Mouse (Mus musculus) 416B (cell line): Measurements from ENCODE around the gene Tcf3.

Source experiments
- DNase-seq: peaks from one replicate; pipeline ENCODE4 v3.0.0; 2011; ENCODE audit warnings: low read depth

The Tcf3 gene

DNA sequence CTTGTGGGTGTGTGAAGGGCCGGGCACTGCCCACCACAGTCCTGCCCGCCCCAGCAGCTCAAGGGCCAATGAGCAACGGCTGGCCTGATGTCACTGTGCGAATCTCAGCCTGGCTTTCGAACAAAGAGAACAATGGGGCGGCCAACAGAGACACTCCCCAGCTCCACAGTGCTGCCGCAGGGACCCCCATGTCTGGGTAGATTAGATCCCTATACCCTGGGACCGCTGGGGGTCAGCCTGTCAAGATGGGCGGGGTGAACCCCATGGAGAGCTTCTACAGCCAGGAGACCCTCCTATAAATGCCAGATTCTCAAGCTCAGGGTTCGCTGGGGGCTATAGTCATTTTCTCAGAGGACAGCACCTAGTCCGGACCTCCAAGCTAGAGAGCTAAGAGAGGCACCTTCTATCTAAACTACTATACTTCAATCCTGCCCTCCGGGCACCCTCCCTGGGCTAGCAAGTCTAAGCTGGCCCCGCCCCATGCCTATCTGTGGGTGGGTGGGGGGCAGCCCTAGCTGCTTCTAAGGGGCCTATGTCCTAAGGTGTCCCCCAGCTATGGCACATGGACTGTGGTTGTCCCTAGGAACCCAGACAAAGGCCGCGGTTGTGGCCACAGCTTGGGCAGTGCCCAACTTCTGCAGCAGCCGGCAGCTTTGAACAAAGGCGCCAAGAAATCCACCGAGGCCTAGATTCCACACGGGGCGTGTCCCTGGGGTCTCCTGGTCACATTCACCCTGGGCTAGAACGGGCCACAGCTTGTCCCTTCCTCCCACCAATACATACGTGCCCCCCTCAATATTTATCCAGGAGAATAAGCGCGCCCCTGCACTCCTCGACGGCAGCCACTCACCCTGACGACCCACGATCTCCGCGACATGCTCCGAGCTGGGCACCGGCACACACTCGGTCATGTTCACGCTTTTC, 47.4 kb downstream of the Tcf3 start:
- no peak for DNase-seq

DNA sequence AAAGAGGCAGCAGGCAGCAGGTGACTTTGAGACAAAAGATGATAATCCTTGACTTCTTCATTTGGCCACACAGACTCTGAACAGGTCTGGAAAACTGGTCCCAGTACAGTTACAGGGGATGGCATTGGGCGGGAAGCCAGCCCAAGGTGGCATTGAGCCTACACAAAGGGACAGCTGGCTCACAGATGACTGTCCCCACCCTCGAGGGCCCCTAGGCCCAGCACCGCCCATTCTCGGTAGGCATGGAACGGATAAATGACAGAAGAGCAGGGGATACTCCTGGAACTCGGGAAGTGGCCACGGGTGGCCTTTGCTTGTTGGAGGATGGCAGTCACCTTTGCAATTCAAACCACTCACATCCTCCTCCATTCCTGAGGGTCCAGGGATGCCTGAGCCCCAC, 48.1 kb downstream of the Tcf3 start:
- no peak for DNase-seq

DNA sequence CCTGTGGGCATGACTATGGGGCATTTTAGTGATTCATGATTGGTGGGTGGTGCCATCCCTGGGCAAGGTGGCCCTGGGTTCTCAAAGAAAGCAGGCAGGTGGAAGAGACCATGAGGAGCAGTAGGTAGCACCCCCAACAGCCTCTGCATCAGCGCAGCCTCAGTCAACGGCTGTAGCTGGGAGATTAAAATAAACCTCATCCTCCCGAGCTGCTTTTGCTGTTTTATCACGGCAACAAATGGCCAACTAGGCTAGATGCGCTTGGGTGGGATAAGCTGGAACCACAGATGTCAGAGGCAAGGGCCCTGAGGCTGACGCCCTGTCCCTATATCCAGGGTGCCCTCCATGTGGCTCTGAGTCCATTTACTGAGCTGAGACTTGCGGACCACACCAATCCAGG, 48.7 kb downstream of the Tcf3 start:
- DNase-seq, result no peak

DNA sequence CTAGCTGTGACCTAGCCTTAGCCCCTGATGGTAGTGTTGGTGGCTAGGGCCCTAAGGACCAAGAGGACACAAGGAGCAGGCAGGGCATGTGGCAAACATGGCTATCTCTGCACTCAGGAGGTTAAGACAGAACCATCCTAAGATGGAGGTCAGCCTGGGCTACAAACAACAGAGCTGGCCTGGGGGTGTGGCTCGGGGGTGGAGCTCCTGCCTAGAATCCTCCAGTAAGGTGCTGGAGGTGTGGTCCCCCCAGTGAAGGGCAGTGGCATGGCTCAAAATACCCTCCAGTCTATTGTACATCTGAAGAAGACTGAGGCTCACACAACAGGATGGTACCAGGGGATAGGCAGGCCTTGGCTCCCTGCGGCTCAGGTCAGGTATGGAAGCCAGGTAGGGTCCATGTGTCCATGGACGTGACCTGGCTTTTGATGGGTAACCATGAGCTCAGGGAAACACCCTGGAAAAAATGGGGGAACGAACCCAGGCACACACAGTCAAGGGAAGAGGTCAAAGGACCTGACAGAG, 49.3 kb downstream of the Tcf3 start:
- no peak for DNase-seq

DNA sequence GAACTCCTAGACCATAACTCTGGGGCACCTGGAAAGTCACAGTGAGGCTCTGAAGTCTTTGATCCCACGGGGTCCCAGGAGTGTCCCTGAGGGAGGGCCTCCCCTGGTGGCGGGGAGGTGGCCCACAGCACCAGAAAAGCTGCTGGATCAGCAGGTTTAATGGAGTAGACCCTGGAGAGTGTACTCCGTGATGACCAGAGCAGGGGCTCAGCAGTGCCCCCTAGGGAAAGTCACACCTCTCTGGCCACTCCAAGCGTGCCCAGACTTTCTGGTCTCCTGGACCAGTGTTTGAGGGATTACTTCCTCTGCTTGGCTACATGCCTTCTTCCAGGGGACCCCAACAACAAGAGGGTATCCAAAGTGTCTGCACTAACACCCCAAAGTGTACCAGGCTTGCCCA, 50.0 kb downstream of the Tcf3 start:
- no peak for DNase-seq

DNA sequence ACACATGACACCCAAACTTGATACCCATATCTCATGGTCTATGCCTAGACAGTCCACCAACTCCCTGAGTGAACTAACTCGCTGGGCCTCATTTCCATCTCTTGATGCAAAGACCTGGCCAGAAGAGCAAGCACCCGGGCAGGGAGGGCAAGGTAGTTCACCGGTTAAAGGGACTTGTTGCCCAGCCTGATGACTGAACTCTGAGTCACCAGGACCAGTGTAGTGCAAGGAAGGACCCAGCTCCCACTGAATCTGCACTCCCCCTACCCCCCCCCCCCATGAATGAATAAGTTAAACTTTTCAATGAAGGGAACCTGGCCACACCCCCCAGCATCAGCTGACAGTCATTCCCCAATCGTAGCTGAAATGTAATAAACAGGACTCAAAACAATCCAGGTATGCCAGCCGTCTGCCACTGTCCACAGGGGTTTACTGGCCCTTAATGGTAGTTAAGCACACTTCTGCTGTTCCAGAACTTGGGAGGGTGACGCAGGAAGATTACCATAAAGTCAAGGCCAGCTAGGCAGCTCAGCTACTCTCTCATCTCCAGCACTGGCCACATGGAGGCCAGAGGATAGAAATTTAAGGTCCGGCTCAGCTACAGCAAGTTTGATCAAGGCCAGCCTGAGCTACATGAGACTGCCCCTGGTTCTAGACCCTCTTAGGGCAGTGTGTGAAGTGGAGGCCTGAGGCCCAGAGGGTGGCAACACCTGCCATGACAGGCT, 50.6 kb downstream of the Tcf3 start:
- no peak for DNase-seq

DNA sequence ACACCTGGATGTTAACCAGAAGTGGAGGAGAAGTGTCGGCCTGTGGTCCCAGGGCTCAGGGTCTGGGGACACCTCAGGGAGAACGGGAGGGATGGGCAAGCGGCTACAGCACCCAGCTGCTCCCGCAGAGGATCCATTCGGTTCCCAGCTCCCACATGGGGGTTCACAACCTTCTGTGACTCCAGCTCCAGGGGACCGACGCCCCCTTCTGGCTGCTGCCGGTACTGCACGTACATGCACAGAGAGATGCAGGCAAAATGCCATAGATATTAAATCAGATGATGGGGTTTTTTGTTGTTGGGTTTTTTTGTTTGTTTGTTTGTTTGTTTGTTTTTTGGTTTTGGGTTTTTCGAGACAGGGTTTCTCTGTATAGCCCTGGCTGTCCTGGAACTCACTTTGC, 55.7 kb downstream of the Tcf3 start:
- DNase-seq, result no peak

DNA sequence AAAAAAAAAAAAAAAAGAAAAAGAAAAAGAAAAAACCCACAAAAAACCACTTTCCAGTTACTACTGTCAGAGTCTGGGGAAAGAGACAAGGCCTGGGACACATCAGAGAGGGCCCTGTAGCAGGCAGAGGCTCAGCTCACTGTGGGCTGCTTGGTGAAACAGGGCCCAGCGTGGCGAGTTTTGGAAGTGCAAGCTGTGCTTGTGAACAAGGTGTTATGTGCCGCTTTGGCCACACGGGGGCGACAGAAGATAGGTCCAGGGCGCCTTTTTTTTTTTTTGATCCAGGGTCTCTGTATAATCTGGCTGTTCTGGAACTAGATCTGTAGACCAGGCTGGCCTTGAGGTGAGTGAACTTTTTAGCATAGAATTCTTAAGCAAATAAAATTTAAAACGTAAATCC, 57.3 kb downstream of the Tcf3 start:
- peak; percentile 93 for DNase-seq

DNA sequence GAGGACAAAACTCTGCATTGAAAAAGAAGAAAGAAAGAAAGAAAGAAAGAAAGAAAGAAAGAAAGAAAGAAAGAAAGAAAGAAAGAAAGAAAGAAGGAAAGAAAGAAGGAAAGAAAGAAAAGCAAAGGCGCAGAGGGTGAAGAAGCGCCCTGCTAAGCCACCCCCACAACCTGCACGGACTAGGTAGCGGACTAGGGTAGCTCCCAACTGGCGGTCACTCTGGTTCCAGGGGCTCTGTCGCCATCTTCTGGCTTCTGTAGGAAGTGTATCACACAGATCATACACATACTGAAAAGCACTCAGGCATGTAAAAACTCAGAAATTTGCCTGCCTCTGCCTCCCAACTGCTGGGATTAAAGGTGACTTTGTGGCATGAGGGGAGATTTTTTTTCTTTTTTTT, 59.4 kb downstream of the Tcf3 start:
- peak; percentile 85 for DNase-seq

DNA sequence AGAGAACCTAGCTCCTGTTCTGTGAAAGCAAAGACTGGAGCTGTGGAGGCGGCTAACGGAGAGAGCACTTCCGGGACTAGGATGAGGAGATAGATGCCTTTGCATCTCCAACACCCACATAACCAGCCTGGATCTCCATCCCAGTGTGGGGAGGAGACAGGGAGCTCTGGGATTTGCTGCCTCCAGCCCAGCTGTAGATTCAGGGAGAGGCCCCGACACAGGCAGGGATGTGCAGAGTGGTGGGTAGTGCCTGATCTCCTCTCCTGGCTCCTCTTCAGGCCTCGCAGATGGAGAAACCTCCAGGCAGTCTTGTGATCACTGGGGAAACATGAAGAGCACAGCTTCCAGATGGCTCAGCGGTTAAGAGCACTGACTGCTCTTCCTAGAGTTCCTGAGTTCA, 60.7 kb downstream of the Tcf3 start:
- no peak for DNase-seq

DNA sequence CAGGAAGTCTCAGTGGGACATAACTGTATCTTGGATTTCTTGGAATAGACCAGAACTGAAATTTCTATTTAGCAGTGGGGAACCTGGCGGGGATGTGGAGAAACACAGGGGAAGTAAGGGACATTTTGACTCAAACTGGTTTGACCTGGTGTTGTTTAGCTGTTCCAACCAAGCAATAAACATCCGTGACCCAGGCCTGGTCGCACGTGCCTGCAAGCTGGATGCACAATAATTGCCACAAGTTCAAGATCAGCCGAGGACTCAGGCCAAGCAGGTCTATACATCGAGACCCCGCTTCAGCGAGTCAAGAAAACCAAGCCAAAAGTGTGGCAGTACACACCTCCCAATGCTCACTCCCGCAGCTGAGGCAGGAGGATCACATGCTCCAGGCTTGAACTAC, 61.5 kb downstream of the Tcf3 start:
- DNase-seq, result no peak

DNA sequence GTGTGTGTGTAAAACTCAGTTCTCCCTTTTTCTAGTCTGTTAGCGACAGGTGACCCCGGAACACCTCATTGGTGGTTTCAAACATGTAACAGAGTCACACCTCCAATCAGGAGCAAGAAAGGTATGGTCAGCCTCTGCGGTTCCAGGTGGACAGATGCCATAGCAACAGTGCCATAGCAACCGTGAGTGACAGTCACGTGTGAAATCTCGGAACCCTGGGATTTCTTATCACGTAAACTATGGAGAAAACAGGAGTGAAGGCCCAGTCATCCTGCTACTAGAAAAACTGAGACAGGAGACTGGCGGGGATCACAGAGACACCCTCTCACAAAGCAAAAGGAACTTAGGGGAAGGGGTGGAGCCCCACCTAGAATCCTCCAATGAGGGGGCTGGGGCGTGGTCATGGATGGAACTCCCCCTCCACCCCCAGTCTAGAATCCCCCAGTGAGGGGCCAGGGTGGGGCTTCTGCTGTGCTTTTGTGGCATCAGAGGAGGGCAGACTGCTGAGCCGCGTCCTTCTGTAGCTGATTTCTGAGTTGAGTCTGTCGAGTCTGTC, 62.0 kb downstream of the Tcf3 start:
- DNase-seq, result peak; percentile 51

DNA sequence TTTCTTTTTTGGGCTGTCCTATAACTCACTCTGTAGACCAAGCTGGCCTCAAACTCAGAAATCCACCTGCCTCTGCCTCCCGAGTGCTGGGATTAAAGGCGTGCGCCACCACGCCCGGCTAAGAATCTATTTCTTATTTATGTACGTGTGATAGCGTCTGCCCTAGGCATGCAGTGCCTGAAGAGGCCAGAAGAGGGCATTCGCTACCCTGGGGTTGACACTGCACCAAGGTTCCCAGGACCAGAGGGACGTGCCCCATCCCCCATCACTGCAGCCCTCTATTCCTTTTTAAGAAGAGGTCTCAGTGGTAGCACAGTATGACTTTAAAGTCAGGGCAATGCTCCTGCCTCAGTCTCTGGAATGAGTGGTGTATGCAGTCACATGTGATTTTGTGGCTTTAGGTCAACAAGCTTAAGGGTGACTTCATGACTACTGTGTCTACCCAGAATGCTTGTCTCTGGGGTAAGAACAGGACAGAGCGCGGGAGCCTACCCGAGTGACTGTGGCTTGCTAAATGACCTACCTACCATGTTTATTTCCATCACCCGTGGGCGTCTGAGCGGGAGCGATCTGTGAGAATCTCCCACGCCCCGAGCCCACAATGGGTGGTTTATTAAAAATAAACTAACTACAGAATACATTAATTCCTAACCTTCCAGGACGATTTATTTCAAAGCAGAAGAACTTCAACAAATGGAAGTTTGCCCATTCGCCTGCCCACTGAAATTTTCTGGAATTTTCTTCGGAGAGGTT, 63.3 kb downstream of the Tcf3 start:
- no peak for DNase-seq

DNA sequence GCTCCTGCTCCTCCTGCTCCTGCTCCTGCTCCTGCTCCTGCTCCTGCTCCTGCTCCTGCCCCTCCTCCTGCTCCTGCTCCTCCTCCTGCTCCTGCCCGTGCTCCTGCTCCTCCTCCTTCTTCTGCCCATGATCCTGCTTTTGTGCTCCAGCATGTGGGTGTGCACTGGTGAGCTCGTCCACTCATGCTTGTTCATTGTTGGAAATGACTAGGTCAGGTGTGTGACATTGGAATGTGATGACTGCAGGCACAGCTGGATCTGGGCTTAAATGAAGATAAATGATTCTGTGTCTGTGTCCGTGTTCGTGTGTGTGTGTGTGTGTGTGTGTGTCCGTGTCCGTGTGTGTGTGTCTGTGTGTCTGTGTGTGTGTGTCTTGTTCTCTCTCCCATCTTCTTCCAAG, 65.1 kb downstream of the Tcf3 start:
- no peak for DNase-seq

DNA sequence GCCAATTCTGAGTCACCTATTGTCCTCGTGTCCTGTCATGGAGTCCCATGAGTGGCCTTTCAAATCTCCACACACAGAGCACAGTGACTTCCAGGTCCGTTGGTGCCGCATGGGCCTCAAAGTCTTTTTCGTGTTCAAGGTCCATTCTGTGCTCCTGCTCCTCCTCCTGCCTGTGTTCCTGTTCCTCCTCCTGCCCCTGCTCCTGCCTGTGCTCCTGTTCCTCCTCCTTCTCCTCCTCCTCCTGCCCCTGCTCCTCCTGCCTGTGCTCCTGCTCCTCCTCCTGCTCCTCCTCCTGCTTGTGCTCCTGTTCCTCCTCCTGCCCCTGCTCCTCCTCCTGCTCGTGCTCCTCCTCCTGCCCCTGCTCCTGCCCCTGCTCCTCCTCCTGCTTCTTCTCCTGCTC, 65.5 kb downstream of the Tcf3 start:
- DNase-seq, result no peak

DNA sequence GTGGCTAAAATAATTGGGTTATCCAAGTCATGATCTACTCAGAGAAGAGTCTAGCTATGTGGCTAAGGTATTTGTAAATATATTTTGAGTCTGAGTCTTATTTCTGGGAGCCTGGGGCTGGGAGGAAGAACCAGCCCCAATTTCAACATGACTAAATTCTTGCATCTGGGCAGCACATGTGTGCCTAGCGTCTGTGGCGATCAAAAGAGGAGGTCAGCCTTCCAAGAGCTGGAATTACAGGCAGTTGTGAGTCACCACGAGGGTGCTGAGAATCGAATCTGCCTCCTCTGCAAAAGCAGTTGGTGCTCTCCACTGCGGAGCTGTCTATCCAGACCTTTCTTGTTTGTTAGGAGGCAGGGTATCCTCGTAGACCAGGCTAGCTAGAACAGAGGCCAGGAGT, 67.7 kb downstream of the Tcf3 start:
- DNase-seq, result no peak

DNA sequence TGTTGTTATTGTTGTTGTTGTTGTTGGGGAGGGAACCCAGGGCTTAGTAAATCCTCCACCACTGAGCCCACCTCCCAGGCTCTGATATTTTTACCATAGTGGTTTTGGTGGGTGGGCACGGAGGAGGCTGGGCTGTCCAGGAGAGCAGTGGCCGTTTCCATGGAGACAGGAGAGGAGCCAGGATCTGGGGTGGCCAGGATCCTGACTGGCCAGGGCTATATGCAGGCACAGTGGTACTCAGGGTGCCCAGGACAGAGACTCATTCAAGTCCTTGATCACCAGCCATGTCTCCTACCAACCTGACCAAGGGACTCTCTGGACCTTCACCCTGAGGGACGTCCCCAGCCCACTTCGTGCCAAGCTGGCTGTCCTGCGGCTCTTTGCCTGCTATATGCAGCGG, 69.7 kb downstream of the Tcf3 start:
- DNase-seq, result no peak
